Mouse (Mus musculus): ENCODE measurements around the gene Tbc1d16.
A peak's percentile ranks its signal among the peaks of the same experiment; 100 is the strongest.
"Not testable (repeated sequence)": the region's sequence is repeated elsewhere in the genome, so short reads cannot be mapped to it uniquely, and the experiment has no call there.

Gene Tbc1d16

DNA sequence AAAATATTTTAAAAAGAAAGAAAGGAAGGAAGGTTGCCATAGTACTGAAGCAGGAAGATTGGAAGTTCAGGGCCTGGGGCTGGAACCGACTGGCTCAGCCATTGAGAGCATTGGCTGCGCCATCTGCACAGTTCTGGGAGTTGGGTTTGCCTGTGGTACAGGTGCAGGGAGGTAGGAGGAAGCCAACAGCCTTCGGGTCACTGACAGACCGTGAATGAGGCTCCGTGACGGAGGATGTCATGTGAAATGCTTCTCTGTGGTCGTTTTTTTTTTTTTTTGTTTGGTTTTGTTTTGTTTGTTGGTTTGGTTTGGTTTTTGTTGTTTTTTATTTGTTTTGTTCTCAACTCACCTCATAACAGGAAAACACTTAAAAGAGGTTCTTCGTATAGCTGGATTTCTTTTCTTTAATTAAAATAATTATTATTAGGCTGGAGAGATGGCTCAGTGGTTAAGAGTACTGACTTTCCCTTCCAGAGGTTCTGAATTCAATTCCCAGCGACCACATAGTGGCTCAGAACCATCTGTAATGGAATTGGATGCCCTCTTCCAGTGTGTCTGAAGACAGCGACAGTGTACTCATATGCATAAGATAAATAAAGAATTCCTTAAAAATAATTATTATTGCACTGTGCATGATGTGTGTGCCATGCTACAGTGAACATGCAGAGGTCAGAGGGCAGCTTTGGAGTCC is 119.6 kb downstream of the Tbc1d16 start:
- no peak for DNase-seq

DNA sequence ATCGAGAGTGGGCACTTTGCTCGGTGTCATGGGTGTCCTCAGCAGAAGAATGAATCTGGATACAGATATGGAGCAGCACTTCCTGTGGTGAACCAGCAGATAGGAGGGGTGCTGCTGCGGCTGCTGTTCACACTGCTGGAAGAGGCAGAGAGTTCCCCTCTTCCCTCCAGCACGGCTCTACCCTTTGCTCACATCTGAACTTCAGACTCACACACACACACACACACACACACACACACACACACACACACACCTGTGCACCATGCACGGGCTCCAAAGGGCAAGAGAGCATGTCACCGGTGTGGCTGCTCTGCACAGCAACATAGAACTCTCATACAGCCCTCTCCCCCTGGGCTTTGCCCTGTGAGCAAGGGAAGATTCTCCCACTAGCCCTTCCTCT is 122.0 kb downstream of the Tbc1d16 start:
- no peak for DNase-seq

DNA sequence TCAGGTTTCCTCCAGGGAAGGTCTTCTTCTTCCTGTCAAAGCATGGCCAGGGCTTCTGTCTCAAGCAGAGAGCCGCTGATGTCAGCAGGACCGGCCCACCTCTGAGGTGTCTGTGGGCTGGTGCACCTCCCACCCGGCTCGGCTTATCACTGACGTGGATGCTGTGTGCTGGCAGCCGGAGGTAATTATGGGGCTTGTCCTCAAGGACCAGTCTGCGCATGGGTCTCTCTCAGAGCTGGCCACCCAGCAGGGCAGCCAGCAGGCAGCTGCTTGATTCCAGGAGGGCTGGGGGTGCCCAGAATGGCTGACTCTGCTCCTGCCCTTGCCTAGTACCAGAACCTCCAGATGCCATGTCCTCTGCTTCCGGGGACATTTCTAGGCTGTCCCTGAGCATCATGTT is 122.6 kb downstream of the Tbc1d16 start:
- peak in 1 of 2 experiments; percentile 47 for DNase-seq

DNA sequence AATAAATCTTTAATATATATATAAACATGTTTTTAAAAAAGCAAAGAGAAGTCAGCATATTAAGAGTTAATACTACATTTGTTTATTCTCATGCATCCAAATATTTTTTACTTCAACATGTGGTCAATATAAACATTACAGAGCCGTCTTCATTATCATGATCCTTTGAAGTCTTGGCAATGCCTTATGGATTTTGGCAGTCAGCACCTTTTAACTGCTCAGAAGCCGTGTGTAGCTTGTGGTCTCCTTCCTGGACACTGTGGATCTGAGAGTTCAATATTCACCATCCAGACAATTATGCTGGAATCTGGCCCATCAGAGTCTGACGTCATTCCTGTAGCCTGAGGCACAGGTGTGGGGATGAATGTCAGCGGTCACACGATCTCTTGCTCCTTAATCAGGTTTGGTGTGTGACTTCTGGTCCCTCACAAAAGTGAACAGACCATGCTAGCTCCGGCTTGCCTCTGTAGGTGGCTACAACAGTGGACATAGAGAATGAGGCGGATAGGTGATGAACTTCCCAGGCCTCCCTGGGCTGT is 123.2 kb downstream of the Tbc1d16 start:
- no peak for DNase-seq

DNA sequence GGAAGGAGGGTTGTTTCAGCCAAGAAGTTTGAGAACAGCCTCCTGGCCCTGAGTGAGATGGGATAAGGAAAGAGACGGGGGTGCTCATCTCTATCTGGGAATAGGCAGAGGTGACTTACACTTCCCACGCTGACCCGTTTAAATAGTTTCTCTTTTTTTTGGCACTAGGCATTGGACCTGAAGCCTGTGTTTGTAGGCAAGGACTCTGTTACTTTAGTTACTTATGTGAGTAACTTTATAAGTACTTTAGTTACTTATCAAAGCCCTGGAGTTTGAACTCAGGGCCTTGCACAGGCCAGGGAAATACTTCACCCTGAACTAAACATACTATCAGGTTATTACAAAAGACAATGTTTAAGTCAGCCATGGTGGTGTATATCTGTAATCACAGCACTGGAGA is 124.3 kb downstream of the Tbc1d16 start:
- no peak for DNase-seq

DNA sequence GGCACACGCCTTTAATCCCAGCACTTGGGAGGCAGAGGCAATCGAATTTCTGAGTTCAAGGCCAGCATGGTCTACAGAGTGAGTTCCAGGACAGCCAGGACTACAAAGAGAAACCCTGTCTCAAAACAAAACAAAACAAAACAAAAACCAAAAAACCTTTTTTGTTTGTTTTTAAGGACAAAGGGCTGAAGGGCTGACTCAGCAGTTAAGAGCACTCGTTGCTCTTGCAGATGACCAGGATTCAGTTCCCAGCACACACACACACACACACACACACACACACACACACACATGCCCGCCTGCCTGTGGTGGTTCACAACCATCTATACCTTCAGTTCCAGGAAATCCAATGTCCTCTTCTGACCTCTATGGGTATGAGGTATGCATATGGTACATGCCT is 127.9 kb downstream of the Tbc1d16 start:
- not testable (repeated sequence) for DNase-seq

DNA sequence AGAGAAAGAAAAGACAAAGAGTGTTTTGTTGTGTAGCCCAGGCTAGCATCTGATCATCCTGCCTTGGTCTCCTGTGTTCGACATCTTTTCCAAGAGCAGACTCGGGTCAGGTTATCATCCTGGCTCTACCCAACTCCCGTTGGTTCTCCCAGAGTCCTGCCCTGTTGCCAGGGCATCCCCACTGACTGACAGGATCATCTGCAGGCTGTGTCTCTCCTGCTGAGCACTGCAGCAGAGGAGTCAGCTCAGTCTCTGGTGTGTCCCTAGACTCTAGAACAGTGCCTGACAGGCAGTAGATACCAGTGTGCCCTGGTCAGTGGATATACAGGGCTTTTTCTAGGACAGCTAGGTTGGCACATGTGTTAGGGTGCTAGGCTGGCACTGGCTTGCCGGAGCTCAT is 130.1 kb downstream of the Tbc1d16 start:
- peak in 1 of 2 experiments; percentile 14 for DNase-seq

DNA sequence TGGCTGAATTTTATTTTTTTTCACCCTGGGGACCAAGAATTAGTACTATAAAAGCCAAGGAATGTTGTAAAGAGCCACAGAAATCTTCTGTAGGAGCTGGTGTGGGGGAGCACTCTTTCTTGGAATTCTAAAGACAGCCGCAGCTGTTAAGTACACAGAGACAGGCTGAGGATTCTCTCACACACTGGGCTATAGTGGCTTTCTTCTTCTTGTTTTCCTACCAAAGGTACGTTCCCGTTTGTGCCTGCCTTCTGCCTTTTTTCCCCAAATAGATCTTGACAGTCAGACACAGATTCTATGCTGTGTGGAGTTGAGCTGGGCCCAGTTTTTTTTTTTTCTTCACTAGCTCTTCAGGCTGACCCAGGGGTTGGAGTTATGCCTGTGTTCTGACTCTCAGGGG is 132.9 kb downstream of the Tbc1d16 start:
- no peak for DNase-seq

DNA sequence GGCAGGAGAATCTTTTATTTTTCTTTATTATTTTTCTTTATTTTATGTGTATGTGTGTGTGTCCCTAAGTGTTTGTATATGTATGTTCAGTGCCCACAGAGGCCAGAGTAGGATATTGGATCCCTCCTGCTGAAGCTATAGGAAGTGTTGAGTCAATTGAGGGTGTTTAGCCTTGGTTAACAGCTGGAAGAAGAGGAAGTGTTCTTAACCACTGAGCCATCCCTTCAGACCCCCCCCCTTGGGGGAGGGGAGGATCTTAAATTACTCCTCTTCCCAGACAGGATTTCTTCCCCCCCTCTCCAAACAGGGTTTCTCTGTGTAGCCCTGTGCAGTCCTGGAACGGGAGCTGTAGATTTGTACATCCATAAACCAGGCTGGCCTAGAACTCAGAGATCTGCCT is 135.0 kb downstream of the Tbc1d16 start:
- no peak for DNase-seq

Data from lung, postnatal 4 days (tissue).